In genomic region chr19:7177804-7178511, GRCm38 (mm10) we compare ENCODE assay signal across 13 mouse cellular contexts. TPM values are rescaled to one million over a fixed set of nuclear protein-coding genes. Genes with fewer than 3 reads are reported as not detected.
DNase-seq lines count a peak whose midpoint lies in the region; ATAC-seq and TF ChIP-seq lines count a peak whose summit lies in the region.
"Had no signal": no experiment of that assay in that cellular context is flagged by ENCODE, and none has a peak within 500 bp of the region (broad histone marks: within the 10 kb centered on the region; RNA-seq: fewer than 3 reads in every experiment).

No protein-coding gene starts in this region.

- peaks cover 89% of the 10 kb centered on the region for H3K27me3 ChIP-seq in hindbrain, embryonic 10.5 days (ENCODE audit: insufficient read depth, poor library complexity, severe bottlenecking)
- H3K27me3 ChIP-seq in hindbrain, embryonic 12.5 days: peaks cover 29% of the 10 kb centered on the region
- H3K27me3 ChIP-seq in liver, postnatal 0 days (ENCODE audit: insufficient read depth, low read length): no peaks in the 10 kb centered on the region; the same call in 1 of the 2 replicates
- H3K27me3 ChIP-seq in liver, embryonic 11.5 days (replicated peaks; ENCODE audit: control insufficient read depth, insufficient read depth, low read length): peaks cover 50% of the 10 kb centered on the region
- H3K27me3 ChIP-seq in embryonic facial prominence, embryonic 10.5 days (replicated peaks; ENCODE audit: low read depth, poor library complexity, severe bottlenecking): peaks cover 82% of the 10 kb centered on the region
- H3K27me3 ChIP-seq in forebrain, embryonic 16.5 days (replicated peaks; ENCODE audit: control insufficient read depth, insufficient read depth, low read length): no peaks in the 10 kb centered on the region

- no peak overlapping the region for H3K4me2 ChIP-seq in hindbrain, embryonic 12.5 days (replicated peaks)
- H3K4me2 ChIP-seq in liver, postnatal 0 days (ENCODE audit: low read depth, low read length): no peak overlapping the region
- no peak overlapping the region for H3K4me2 ChIP-seq in liver, embryonic 11.5 days
- H3K4me2 ChIP-seq in forebrain, embryonic 16.5 days (ENCODE audit: low read length): no peak overlapping the region
- H3K4me2 ChIP-seq: liver, embryonic 15.5 days had no signal

- WGBS in hindbrain, embryonic 10.5 days: 54% methylated on average over 13 of the region's 13 CpGs
- 58% methylated on average over 13 of the region's 13 CpGs for WGBS in hindbrain, embryonic 12.5 days
- 66% methylated on average over 13 of the region's 13 CpGs for WGBS in liver, postnatal 0 days (ENCODE audit: insufficient replicate concordance)
- WGBS in liver, embryonic 11.5 days: 50% methylated on average over 13 of the region's 13 CpGs
- 52% methylated on average over 13 of the region's 13 CpGs for WGBS in embryonic facial prominence, embryonic 10.5 days
- 40% methylated on average over 13 of the region's 13 CpGs for WGBS in forebrain, embryonic 16.5 days

- DNase-seq in hindbrain, embryonic 10.5 days (ENCODE audit: low spot score): no peak
- DNase-seq in liver, postnatal 0 days: no peak
- no peak for DNase-seq in liver, embryonic 11.5 days (ENCODE audit: low spot score)
- DNase-seq in embryonic facial prominence, embryonic 10.5 days (ENCODE audit: low spot score): no peak
- DNase-seq in MN1 (ENCODE audit: low spot score): no peak
- DNase-seq in frontal cortex, adult 2 months (ENCODE audit: extremely low spot score in 1 of 2, low spot score in 1 of 2): no peak
- DNase-seq: retina, postnatal 1 day had no signal

- 0 out of 2 replicates have a peak overlapping the region, but pooled peaks have one; percentile 13 for H3K27ac ChIP-seq in hindbrain, embryonic 10.5 days
- no peak overlapping the region for H3K27ac ChIP-seq in hindbrain, embryonic 12.5 days
- no peak overlapping the region for H3K27ac ChIP-seq in liver, postnatal 0 days (ENCODE audit: low read depth)
- no peak overlapping the region for H3K27ac ChIP-seq in liver, embryonic 11.5 days (ENCODE audit: low read depth, low read length)
- peak overlapping the region; percentile 52 for H3K27ac ChIP-seq in embryonic facial prominence, embryonic 10.5 days (replicated peaks)
- no peak overlapping the region for H3K27ac ChIP-seq in forebrain, embryonic 16.5 days (ENCODE audit: low read length)
- H3K27ac ChIP-seq: liver, embryonic 15.5 days; macrophage had no signal

- no peaks in the 10 kb centered on the region for H3K36me3 ChIP-seq in hindbrain, embryonic 10.5 days
- H3K36me3 ChIP-seq in hindbrain, embryonic 12.5 days: no peaks in the 10 kb centered on the region
- H3K36me3 ChIP-seq in liver, postnatal 0 days (replicated peaks; ENCODE audit: insufficient read depth, low read length): no peaks in the 10 kb centered on the region
- H3K36me3 ChIP-seq in liver, embryonic 11.5 days (ENCODE audit: control insufficient read depth, insufficient read depth, low read length): no peaks in the 10 kb centered on the region
- H3K36me3 ChIP-seq in embryonic facial prominence, embryonic 10.5 days (replicated peaks): no peaks in the 10 kb centered on the region
- no peaks in the 10 kb centered on the region for H3K36me3 ChIP-seq in forebrain, embryonic 16.5 days (ENCODE audit: control insufficient read depth, insufficient read depth)
- H3K36me3 ChIP-seq: liver, embryonic 15.5 days had no signal

- TF ChIP-seq EP300 in liver, postnatal 0 days (IDR thresholded peaks at IDR 0.05; ENCODE audit: low read depth): no peak

- no peak overlapping the region for H3K4me3 ChIP-seq in hindbrain, embryonic 10.5 days
- no peak overlapping the region for H3K4me3 ChIP-seq in hindbrain, embryonic 12.5 days
- H3K4me3 ChIP-seq in liver, postnatal 0 days (ENCODE audit: low read depth, low read length): no peak overlapping the region
- H3K4me3 ChIP-seq in liver, embryonic 11.5 days (ENCODE audit: low read depth, low read length): no peak overlapping the region
- H3K4me3 ChIP-seq in embryonic facial prominence, embryonic 10.5 days: no peak overlapping the region
- no peak overlapping the region for H3K4me3 ChIP-seq in forebrain, embryonic 16.5 days (replicated peaks; ENCODE audit: low read length)
- H3K4me3 ChIP-seq: liver, embryonic 15.5 days had no signal

- TF ChIP-seq CTCF in liver, postnatal 0 days (IDR thresholded peaks at IDR 0.05; ENCODE audit: low read depth): no peak

- H3K9me3 ChIP-seq in hindbrain, embryonic 10.5 days: no peaks in the 10 kb centered on the region
- H3K9me3 ChIP-seq in hindbrain, embryonic 12.5 days (replicated peaks): no peaks in the 10 kb centered on the region
- no peaks in the 10 kb centered on the region for H3K9me3 ChIP-seq in liver, postnatal 0 days (ENCODE audit: low read length)
- H3K9me3 ChIP-seq in liver, embryonic 11.5 days (ENCODE audit: control insufficient read depth, low read length): no peaks in the 10 kb centered on the region
- no peaks in the 10 kb centered on the region for H3K9me3 ChIP-seq in embryonic facial prominence, embryonic 10.5 days
- H3K9me3 ChIP-seq in forebrain, embryonic 16.5 days (ENCODE audit: control insufficient read depth, low read length): no peaks in the 10 kb centered on the region
- H3K9me3 ChIP-seq: liver, embryonic 15.5 days had no signal

- ATAC-seq in hindbrain, embryonic 12.5 days (ENCODE audit: low FRiP score): no peak
- ATAC-seq in liver, postnatal 0 days: peak; percentile 62
- no peak for ATAC-seq in liver, embryonic 11.5 days (replicated peaks; ENCODE audit: low FRiP score)
- ATAC-seq in forebrain, embryonic 16.5 days: peak; percentile 10
- ATAC-seq: activated CD4-positive, CD25-positive, alpha-beta regulatory T cell, adult 4 months; inflammation-experienced regulatory T-cells, adult 6 months had no signal

- no peak overlapping the region for H3K9ac ChIP-seq in hindbrain, embryonic 12.5 days
- no peak overlapping the region for H3K9ac ChIP-seq in liver, postnatal 0 days (replicated peaks)
- H3K9ac ChIP-seq in liver, embryonic 11.5 days (ENCODE audit: low read depth, low read length): no peak overlapping the region
- no peak overlapping the region for H3K9ac ChIP-seq in forebrain, embryonic 16.5 days (replicated peaks; ENCODE audit: low read depth, low read length)
- H3K9ac ChIP-seq: liver, embryonic 15.5 days had no signal

- H3K4me1 ChIP-seq in hindbrain, embryonic 10.5 days (replicated peaks): peaks cover 68% of the 10 kb centered on the region
- H3K4me1 ChIP-seq in hindbrain, embryonic 12.5 days: peaks cover 45% of the 10 kb centered on the region
- peaks cover 13% of the 10 kb centered on the region for H3K4me1 ChIP-seq in liver, postnatal 0 days (ENCODE audit: insufficient read depth)
- H3K4me1 ChIP-seq in liver, embryonic 11.5 days (replicated peaks; ENCODE audit: control insufficient read depth, insufficient read depth, low read length): 0 out of 2 replicates have a peak, but pooled peaks cover 8% of the 10 kb centered on the region
- H3K4me1 ChIP-seq in embryonic facial prominence, embryonic 10.5 days: peaks cover 67% of the 10 kb centered on the region
- peaks cover 45% of the 10 kb centered on the region for H3K4me1 ChIP-seq in forebrain, embryonic 16.5 days (replicated peaks; ENCODE audit: control insufficient read depth, insufficient read depth, low read length)

RNA-seq across cellular contexts. Expression of gene Otub1, which starts 28.2 kb away (rescaled TPM):
- polyA plus RNA-seq in hindbrain, embryonic 10.5 days (2016; fragmentation: Nextera tagmentation; extraction: Ambion mirVana): 273 and 309 TPM in 2 replicates
- 217 and 218 TPM in 2 replicates for polyA plus RNA-seq in hindbrain, embryonic 12.5 days (2016; fragmentation: Nextera tagmentation; extraction: Ambion mirVana)
- polyA plus RNA-seq in liver, postnatal 0 days (2015; fragmentation: Nextera tagmentation; extraction: Ambion mirVana): 55.0 and 57.9 TPM in 2 replicates
- polyA plus RNA-seq in liver, embryonic 11.5 days (2014; fragmentation: Nextera tagmentation; extraction: Ambion mirVana): 139 and 140 TPM in 2 replicates
- 275 and 276 TPM in 2 replicates for polyA plus RNA-seq in embryonic facial prominence, embryonic 10.5 days (2016; fragmentation: Nextera tagmentation; extraction: Ambion mirVana)
- polyA plus RNA-seq in forebrain, embryonic 16.5 days (2015; fragmentation: Nextera tagmentation; extraction: Ambion mirVana): 223 and 235 TPM in 2 replicates
- polyA plus RNA-seq in frontal cortex, adult 2 months (2012; rRNA removed): 253 and 260 TPM in 2 replicates

RNA-seq across cellular contexts. Expression of gene Cox8a, which starts 39.5 kb away (rescaled TPM):
- 914 and 944 TPM in 2 replicates for polyA plus RNA-seq in hindbrain, embryonic 10.5 days (2016; fragmentation: Nextera tagmentation; extraction: Ambion mirVana)
- 715 and 817 TPM in 2 replicates for polyA plus RNA-seq in hindbrain, embryonic 12.5 days (2016; fragmentation: Nextera tagmentation; extraction: Ambion mirVana)
- 1,162 and 1,195 TPM in 2 replicates for polyA plus RNA-seq in liver, postnatal 0 days (2015; fragmentation: Nextera tagmentation; extraction: Ambion mirVana)
- 1,017 and 1,108 TPM in 2 replicates for polyA plus RNA-seq in liver, embryonic 11.5 days (2014; fragmentation: Nextera tagmentation; extraction: Ambion mirVana)
- polyA plus RNA-seq in embryonic facial prominence, embryonic 10.5 days (2016; fragmentation: Nextera tagmentation; extraction: Ambion mirVana): 867 and 877 TPM in 2 replicates
- 602 and 609 TPM in 2 replicates for polyA plus RNA-seq in forebrain, embryonic 16.5 days (2015; fragmentation: Nextera tagmentation; extraction: Ambion mirVana)
- polyA plus RNA-seq in frontal cortex, adult 2 months (2012; rRNA removed): 1,156 and 1,379 TPM in 2 replicates

Comparison
In these comparisons a context has a peak if more than half of its experiments do, and no peak if none do; other contexts are left out.
1. H3K27ac ChIP-seq: peak in hindbrain, embryonic 10.5 days (single experiment) and embryonic facial prominence, embryonic 10.5 days (single experiment); none in hindbrain, embryonic 12.5 days (single experiment), liver, postnatal 0 days (single experiment), liver, embryonic 11.5 days (single experiment) and forebrain, embryonic 16.5 days (single experiment).
2. ATAC-seq: peak in liver, postnatal 0 days (single experiment) and forebrain, embryonic 16.5 days (single experiment); none in hindbrain, embryonic 12.5 days (single experiment) and liver, embryonic 11.5 days (single experiment).